Mouse (Mus musculus) lung, postnatal 36 days (tissue): Measurements from ENCODE around the gene Trip11.
A peak's percentile ranks its signal among the peaks of the same experiment; 100 is the strongest.
"Not testable (repeated sequence)": the region's sequence is repeated elsewhere in the genome, so short reads cannot be mapped to it uniquely, and the experiment has no call there.

Experiments used
- DNase-seq: peaks from one replicate; pipeline ENCODE4 v3.0.0; 2022; ENCODE audit warnings: mixed read lengths

Gene Trip11

GRCm38 (mm10) chr12:101912626-101913490 is at the start of gene Trip11:
TSS of gene Trip11 (minus strand) at chr12:101913267.
- DNase-seq = peak; percentile 95

- not testable (repeated sequence) for DNase-seq
Observed at GRCm38 (mm10) chr12:101958960-101959780, 46.1 kb upstream of the Trip11 start.

- no peak for DNase-seq
Observed at GRCm38 (mm10) chr12:101958556-101958955, 45.5 kb upstream of the Trip11 start.

GRCm38 (mm10) chr12:101957942-101958544 is 45.0 kb upstream of the Trip11 start, which contains the start of gene Atxn3:
TSS of gene Atxn3 (minus strand) at chr12:101958246.
- peak; percentile 98 for DNase-seq

GRCm38 (mm10) chr12:101957079-101957941 is 44.2 kb upstream of the Trip11 start:
- peak; percentile 59 for DNase-seq

- DNase-seq = not testable (repeated sequence)
Observed at GRCm38 (mm10) chr12:101955821-101956220, 42.8 kb upstream of the Trip11 start.

- DNase-seq = no peak
Observed at GRCm38 (mm10) chr12:101948801-101949200, 35.7 kb upstream of the Trip11 start.

- DNase-seq = no peak
Observed at GRCm38 (mm10) chr12:101947986-101948385, 34.9 kb upstream of the Trip11 start.

GRCm38 (mm10) chr12:101937572-101937971 is 24.5 kb upstream of the Trip11 start:
- no peak for DNase-seq

GRCm38 (mm10) chr12:101935223-101935622 is 22.2 kb upstream of the Trip11 start:
- peak; percentile 14 for DNase-seq

- DNase-seq = no peak
Observed at GRCm38 (mm10) chr12:101928423-101928822, 15.4 kb upstream of the Trip11 start.

- no peak for DNase-seq
Observed at GRCm38 (mm10) chr12:101922313-101922712, 9.2 kb upstream of the Trip11 start.

GRCm38 (mm10) chr12:101919847-101920246 is 6.8 kb upstream of the Trip11 start:
- no peak for DNase-seq

GRCm38 (mm10) chr12:101917165-101917564 is 4.1 kb upstream of the Trip11 start:
- DNase-seq = no peak

- DNase-seq = no peak
Observed at GRCm38 (mm10) chr12:101911346-101911745, 1.7 kb downstream of the Trip11 start.

GRCm38 (mm10) chr12:101910360-101910759 is 2.7 kb downstream of the Trip11 start:
- DNase-seq = no peak

GRCm38 (mm10) chr12:101905817-101906216 is 7.2 kb downstream of the Trip11 start:
- peak; percentile 15 for DNase-seq

- no peak for DNase-seq
Observed at GRCm38 (mm10) chr12:101904906-101905305, 8.2 kb downstream of the Trip11 start.

- DNase-seq = no peak
Observed at GRCm38 (mm10) chr12:101904170-101904569, 8.9 kb downstream of the Trip11 start.

GRCm38 (mm10) chr12:101899671-101900245 is 13.3 kb downstream of the Trip11 start:
- DNase-seq = no peak

GRCm38 (mm10) chr12:101898966-101899365 is 14.1 kb downstream of the Trip11 start:
- DNase-seq = no peak

- DNase-seq = peak; percentile 20
Observed at GRCm38 (mm10) chr12:101897113-101897512, 16.0 kb downstream of the Trip11 start.
